Mouse (Mus musculus): ENCODE results near the gene Trabd2b. TPM values are rescaled to one million over a fixed set of nuclear protein-coding genes. Genes with fewer than 3 reads are reported as not detected.

Gene Trabd2b
- polyA plus RNA-seq, 1 experiment from 2014 or later = 0.56 TPM

- no peaks in the 10 kb centered on the region for H3K36me3 ChIP-seq
- no peak for ATAC-seq (ENCODE audit: low FRiP score)
Measured at GRCm38 (mm10) chr4:114453101-114453500, 46.6 kb downstream of the Trabd2b start.

GRCm38 (mm10) chr4:114454016-114454415 is 47.5 kb downstream of the Trabd2b start:
- Histone ChIP-seq H3K9me3 (replicated peaks) (no peaks in the 10 kb centered on the region), H3K9ac (replicated peaks) (no peak overlapping the region), H3K4me2 (no peak overlapping the region), H3K4me1 (no peaks in the 10 kb centered on the region), H3K27ac (replicated peaks) (no peak overlapping the region), H3K36me3 (no peaks in the 10 kb centered on the region), H3K27me3 (replicated peaks) (no peaks in the 10 kb centered on the region), H3K4me3 (replicated peaks) (no peak overlapping the region)
- ATAC-seq (ENCODE audit: low FRiP score) = no peak
- 70% methylated on average over 4 of the region's 4 CpGs for WGBS

More at GRCm38 (mm10) chr4:114453101-114453500, 46.6 kb downstream of the Trabd2b start:
- no peaks in the 10 kb centered on the region for H3K9me3 ChIP-seq (replicated peaks)
- H3K4me2 ChIP-seq = no peak overlapping the region
- WGBS = 70% methylated on average over 3 of the region's 3 CpGs
- H3K27ac ChIP-seq (replicated peaks) = no peak overlapping the region
- no peak overlapping the region for H3K9ac ChIP-seq (replicated peaks)
- no peaks in the 10 kb centered on the region for H3K27me3 ChIP-seq (replicated peaks)
- H3K4me1 ChIP-seq = no peaks in the 10 kb centered on the region
- no peak overlapping the region for H3K4me3 ChIP-seq (replicated peaks)

GRCm38 (mm10) chr4:114454495-114455186 is 48.1 kb downstream of the Trabd2b start:
- no peak overlapping the region for H3K27ac ChIP-seq (replicated peaks)
- H3K27me3 ChIP-seq (replicated peaks) = no peaks in the 10 kb centered on the region
- WGBS = 63% methylated on average over 3 of the region's 3 CpGs
- no peak overlapping the region for H3K4me3 ChIP-seq (replicated peaks)
- H3K36me3 ChIP-seq = no peaks in the 10 kb centered on the region
- ATAC-seq (ENCODE audit: low FRiP score) = no peak; the same call in 1 of the 2 replicates
- H3K4me1 ChIP-seq = peaks cover 3% of the 10 kb centered on the region; the same call in 1 of the 2 replicates
- H3K9me3 ChIP-seq (replicated peaks) = no peaks in the 10 kb centered on the region
- H3K9ac ChIP-seq (replicated peaks) = no peak overlapping the region
- no peak overlapping the region for H3K4me2 ChIP-seq

GRCm38 (mm10) chr4:114457111-114457510 is 50.6 kb downstream of the Trabd2b start:
- no peaks in the 10 kb centered on the region for H3K27me3 ChIP-seq (replicated peaks)
- no peak overlapping the region for H3K4me2 ChIP-seq
- no peaks in the 10 kb centered on the region for H3K9me3 ChIP-seq (replicated peaks)
- 98% methylated on average over 2 of the region's 2 CpGs for WGBS
- H3K4me1 ChIP-seq = peaks cover 4% of the 10 kb centered on the region; the same call in 1 of the 2 replicates
- no peak overlapping the region for H3K4me3 ChIP-seq (replicated peaks)
- no peaks in the 10 kb centered on the region for H3K36me3 ChIP-seq
- H3K9ac ChIP-seq (replicated peaks) = no peak overlapping the region
- ATAC-seq (ENCODE audit: low FRiP score) = no peak
- H3K27ac ChIP-seq (replicated peaks) = no peak overlapping the region

- ATAC-seq (ENCODE audit: low FRiP score) = no peak; the same call in 1 of the 2 replicates
- Histone ChIP-seq H3K36me3 (no peaks in the 10 kb centered on the region), H3K9ac (replicated peaks) (no peak overlapping the region), H3K27ac (replicated peaks) (no peak overlapping the region), H3K9me3 (replicated peaks) (no peaks in the 10 kb centered on the region), H3K27me3 (replicated peaks) (no peaks in the 10 kb centered on the region), H3K4me3 (replicated peaks) (no peak overlapping the region), H3K4me2 (no peak overlapping the region), H3K4me1 (peaks cover 4% of the 10 kb centered on the region; the same call in 1 of the 2 replicates)
- WGBS = 10% methylated on average over 5 of the region's 5 CpGs
Measured at GRCm38 (mm10) chr4:114459591-114459990, 53.1 kb downstream of the Trabd2b start.

GRCm38 (mm10) chr4:114460401-114460800 is 53.9 kb downstream of the Trabd2b start:
- Histone ChIP-seq H3K4me1 (peaks cover 4% of the 10 kb centered on the region; the same call in 1 of the 2 replicates), H3K9me3 (replicated peaks) (no peaks in the 10 kb centered on the region), H3K36me3 (no peaks in the 10 kb centered on the region), H3K27ac (replicated peaks) (no peak overlapping the region), H3K9ac (replicated peaks) (no peak overlapping the region), H3K4me2 (no peak overlapping the region), H3K27me3 (replicated peaks) (no peaks in the 10 kb centered on the region), H3K4me3 (replicated peaks) (no peak overlapping the region)
- no peak for ATAC-seq (ENCODE audit: low FRiP score)
- WGBS = 84% methylated on average over 5 of the region's 5 CpGs

- Histone ChIP-seq H3K9ac (replicated peaks) (no peak overlapping the region), H3K4me1 (peaks cover 4% of the 10 kb centered on the region; the same call in 1 of the 2 replicates), H3K36me3 (no peaks in the 10 kb centered on the region), H3K4me3 (replicated peaks) (no peak overlapping the region), H3K9me3 (replicated peaks) (no peaks in the 10 kb centered on the region), H3K27me3 (replicated peaks) (no peaks in the 10 kb centered on the region), H3K4me2 (no peak overlapping the region), H3K27ac (replicated peaks) (no peak overlapping the region)
- no peak for ATAC-seq (ENCODE audit: low FRiP score)
- WGBS = 83% methylated on average over 5 of the region's 5 CpGs
Measured at GRCm38 (mm10) chr4:114461093-114461492, 54.6 kb downstream of the Trabd2b start.

GRCm38 (mm10) chr4:114465641-114466040 is 59.1 kb downstream of the Trabd2b start:
- H3K4me1 ChIP-seq = 0 out of 2 replicates have a peak, but pooled peaks cover 5% of the 10 kb centered on the region
- H3K27me3 ChIP-seq (replicated peaks) = no peaks in the 10 kb centered on the region
- H3K27ac ChIP-seq (replicated peaks) = no peak overlapping the region
- H3K9ac ChIP-seq (replicated peaks) = no peak overlapping the region
- 41% methylated on average over 2 of the region's 2 CpGs for whole genome bisulfite sequencing
- no peak for ATAC-seq (ENCODE audit: low FRiP score)
- no peak overlapping the region for H3K4me2 ChIP-seq
- no peak overlapping the region for H3K4me3 ChIP-seq (replicated peaks)
- no peaks in the 10 kb centered on the region for H3K9me3 ChIP-seq (replicated peaks)
- H3K36me3 ChIP-seq = no peaks in the 10 kb centered on the region

- Histone ChIP-seq H3K4me2 (no peak overlapping the region), H3K4me3 (replicated peaks) (no peak overlapping the region), H3K27me3 (replicated peaks) (no peaks in the 10 kb centered on the region), H3K27ac (replicated peaks) (no peak overlapping the region), H3K9me3 (replicated peaks) (no peaks in the 10 kb centered on the region), H3K36me3 (no peaks in the 10 kb centered on the region), H3K4me1 (0 out of 2 replicates have a peak, but pooled peaks cover 5% of the 10 kb centered on the region), H3K9ac (replicated peaks) (no peak overlapping the region)
- no peak for ATAC-seq (ENCODE audit: low FRiP score)
- 47% methylated on average over 6 of the region's 6 CpGs for WGBS
Measured at GRCm38 (mm10) chr4:114467371-114468094, 61.0 kb downstream of the Trabd2b start.

GRCm38 (mm10) chr4:114468095-114468429 is 61.5 kb downstream of the Trabd2b start:
- Histone ChIP-seq H3K27me3 (replicated peaks) (no peaks in the 10 kb centered on the region), H3K9ac (replicated peaks) (no peak overlapping the region), H3K4me1 (0 out of 2 replicates have a peak, but pooled peaks cover 5% of the 10 kb centered on the region), H3K36me3 (no peaks in the 10 kb centered on the region), H3K4me3 (replicated peaks) (no peak overlapping the region), H3K9me3 (replicated peaks) (no peaks in the 10 kb centered on the region), H3K4me2 (no peak overlapping the region), H3K27ac (replicated peaks) (no peak overlapping the region)
- 60% methylated on average over 7 of the region's 7 CpGs for WGBS
- ATAC-seq (ENCODE audit: low FRiP score) = no peak

- ATAC-seq (ENCODE audit: low FRiP score) = no peak
- H3K4me2 ChIP-seq = no peak overlapping the region
- WGBS = 33% methylated on average over 1 of the region's 1 CpGs
- no peaks in the 10 kb centered on the region for H3K9me3 ChIP-seq (replicated peaks)
- H3K4me1 ChIP-seq = 0 out of 2 replicates have a peak, but pooled peaks cover 5% of the 10 kb centered on the region
- no peaks in the 10 kb centered on the region for H3K36me3 ChIP-seq
- no peak overlapping the region for H3K4me3 ChIP-seq (replicated peaks)
- no peak overlapping the region for H3K27ac ChIP-seq (replicated peaks)
- H3K9ac ChIP-seq (replicated peaks) = no peak overlapping the region
- no peaks in the 10 kb centered on the region for H3K27me3 ChIP-seq (replicated peaks)
Measured at GRCm38 (mm10) chr4:114469881-114470280, 63.4 kb downstream of the Trabd2b start.

GRCm38 (mm10) chr4:114472143-114472542 is 65.6 kb downstream of the Trabd2b start:
- H3K4me1 ChIP-seq = peaks cover 9% of the 10 kb centered on the region; the same call in 1 of the 2 replicates
- no peaks in the 10 kb centered on the region for H3K36me3 ChIP-seq
- ATAC-seq (ENCODE audit: low FRiP score) = no peak
- no peaks in the 10 kb centered on the region for H3K9me3 ChIP-seq (replicated peaks)
- no peak overlapping the region for H3K4me2 ChIP-seq
- no peak overlapping the region for H3K9ac ChIP-seq (replicated peaks)
- WGBS = 76% methylated on average over 5 of the region's 5 CpGs
- H3K27me3 ChIP-seq (replicated peaks) = no peaks in the 10 kb centered on the region
- no peak overlapping the region for H3K4me3 ChIP-seq (replicated peaks)
- H3K27ac ChIP-seq (replicated peaks) = no peak overlapping the region
